Mouse (Mus musculus) kidney, adult 2 months (tissue): Measurements from ENCODE around the gene Ubl3. TPM values are rescaled to one million over a fixed set of nuclear protein-coding genes. Genes with fewer than 3 reads are reported as not detected.

ENCODE experiments used
- DNase-seq: peaks from one replicate; pipeline ENCODE4 v3.0.0; 2021
- H3K27ac ChIP-seq: fragments of 200-500 bp; 2 replicates; pipeline ENCODE4 v1.5.1; 2012; ENCODE audit warnings: low read depth, low read length, control low read depth, inconsistent platforms; ENCODE audit not compliant: insufficient read depth
- H3K27me3 ChIP-seq: fragments of 200-500 bp; replicated peaks from 2 replicates; pipeline ENCODE4 v1.6.1; 2012; ENCODE audit warnings: mild to moderate bottlenecking, moderate library complexity, low read length, inconsistent platforms; ENCODE audit not compliant: control insufficient read depth, insufficient read depth
- H3K36me3 ChIP-seq: fragments of 200-500 bp; 2 replicates; pipeline ENCODE4 v1.6.1; 2012; ENCODE audit warnings: mild to moderate bottlenecking, moderate library complexity, low read length, inconsistent platforms; ENCODE audit not compliant: control insufficient read depth, insufficient read depth
- H3K4me1 ChIP-seq: fragments of 200-500 bp; 2 replicates; pipeline ENCODE4 v1.6.1; 2011; ENCODE audit warnings: low read length; ENCODE audit not compliant: control insufficient read depth, insufficient read depth
- H3K4me3 ChIP-seq: fragments of 200-500 bp; 2 replicates; pipeline ENCODE4 v1.5.1; 2011; ENCODE audit warnings: mild to moderate bottlenecking, low read depth, low read length, control low read depth; ENCODE audit not compliant: insufficient read depth
- CTCF ChIP-seq: fragments of 200-500 bp; conservative IDR thresholded peaks from 2 replicates; pipeline ENCODE4 v1.5.1; 2011; ENCODE audit warnings: low read depth, mild to moderate bottlenecking, control low read depth, low read length, moderate library complexity, mixed read lengths; ENCODE audit not compliant: insufficient read depth, insufficient read length
- POLR2A ChIP-seq: fragments of 200-500 bp; IDR thresholded peaks from one replicate; pipeline ENCODE4 v1.6.1; 2011; ENCODE audit warnings: low read depth, low read length, control low read depth
- WGBS: fragments of 180-500 bp; shearing (Covaris S2); methylation state at CpG from one replicate; pipeline ENCODE4 v1.1.7; 2018; 5-methylcytosine and 5-hydroxymethylcytosine counted together
- polyA plus RNA-seq: library from polyadenylated mRNA; depleted of rRNA; stranded (reverse); fragments of >200 nt; gene quantifications from 2 replicates; pipeline ENCODE4 v1.2.3, GENCODE M21; 2012

Ubl3 gene
- polyA plus RNA-seq, 1 experiment: 71.3 TPM

DNA sequence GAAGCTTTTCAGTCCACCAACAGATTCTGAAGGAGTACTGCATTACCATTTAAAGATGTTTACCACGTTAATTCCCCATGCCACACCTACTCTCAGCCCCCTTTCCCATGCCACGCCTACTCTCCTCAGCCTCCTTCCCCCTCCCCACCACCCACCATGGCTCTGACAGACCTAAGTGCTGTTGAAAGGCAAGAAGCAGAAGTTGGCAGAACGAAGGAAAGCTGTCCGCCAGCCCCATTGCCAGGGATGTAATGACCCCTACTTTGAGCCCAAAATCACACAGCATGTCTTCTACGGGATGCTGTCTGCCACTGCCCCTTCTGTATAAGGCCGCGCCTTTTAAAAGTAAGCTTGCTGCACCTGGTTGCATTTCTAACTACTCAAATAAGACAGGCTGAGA lies 1.7 kb upstream of the Ubl3 start:
- no peaks in the 10 kb centered on the region for H3K36me3 ChIP-seq
- TF ChIP-seq POLR2A (no peak), CTCF (no peak)
- no peak overlapping the region for H3K4me3 ChIP-seq
- 63% methylated on average over 7 of the region's 7 CpGs for WGBS
- H3K27me3 ChIP-seq: no peaks in the 10 kb centered on the region
- H3K27ac ChIP-seq: no peak overlapping the region
- peaks cover 13% of the 10 kb centered on the region; the same call in 1 of the 2 replicates for H3K4me1 ChIP-seq
- DNase-seq: no peak

- Histone ChIP-seq H3K27me3 (no peaks in the 10 kb centered on the region), H3K4me1 (peaks cover 14% of the 10 kb centered on the region), H3K36me3 (no peaks in the 10 kb centered on the region), H3K27ac (no peak overlapping the region), H3K4me3 (no peak overlapping the region)
- TF ChIP-seq CTCF: no peak
- TF ChIP-seq POLR2A: no peak
- WGBS: 81% methylated on average over 14 of the region's 14 CpGs
- no peak for DNase-seq
These were observed 1.1 kb upstream of the Ubl3 start for GRCm38 (mm10) chr5:148553723-148554122.

- H3K27me3 ChIP-seq: no peaks in the 10 kb centered on the region
- no peaks in the 10 kb centered on the region for H3K36me3 ChIP-seq
- WGBS: under 1% methylated on average over 17 of the region's 17 CpGs
- H3K4me3 ChIP-seq: peak overlapping the region; percentile 99
- peak; percentile 51 for DNase-seq
- peaks cover 29% of the 10 kb centered on the region for H3K4me1 ChIP-seq
- TF ChIP-seq CTCF (no peak), POLR2A (no peak)
- peak overlapping the region; percentile 97 for H3K27ac ChIP-seq
These were observed 839 bp downstream of the Ubl3 start for GRCm38 (mm10) chr5:148551764-148552136.

GRCm38 (mm10) chr5:148550821-148551763 lies 1.5 kb downstream of the Ubl3 start:
- H3K27ac ChIP-seq: peak overlapping the region; percentile 97
- TF ChIP-seq CTCF (no peak), POLR2A (no peak)
- no peaks in the 10 kb centered on the region for H3K27me3 ChIP-seq
- DNase-seq: peak; percentile 66
- peak overlapping the region; percentile 99 for H3K4me3 ChIP-seq
- H3K4me1 ChIP-seq: peaks cover 32% of the 10 kb centered on the region
- WGBS: 1% methylated on average over 28 of the region's 28 CpGs
- no peaks in the 10 kb centered on the region for H3K36me3 ChIP-seq

DNA sequence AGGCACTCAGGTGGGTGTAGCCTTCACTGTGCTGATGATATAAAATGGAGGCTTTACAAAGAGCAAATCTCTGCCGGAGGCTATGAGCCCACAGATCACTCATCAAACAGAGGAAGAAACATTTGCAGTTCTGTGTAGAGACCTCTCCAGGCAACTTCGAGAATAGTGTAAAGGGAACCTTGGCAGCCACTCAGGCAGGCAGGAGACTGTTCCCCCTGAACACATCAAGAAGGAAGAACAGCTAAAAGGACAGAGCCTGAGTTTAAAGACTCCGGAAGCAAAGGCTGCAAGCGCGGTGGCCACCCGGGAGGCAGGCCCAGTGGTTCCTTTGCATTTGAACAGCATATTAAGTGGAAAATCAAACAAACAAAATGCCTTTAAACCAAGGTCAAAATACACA lies 2.2 kb downstream of the Ubl3 start:
- H3K36me3 ChIP-seq: no peaks in the 10 kb centered on the region
- peak overlapping the region; percentile 65 for H3K27ac ChIP-seq
- WGBS: under 1% methylated on average over 6 of the region's 6 CpGs
- H3K4me3 ChIP-seq: peak overlapping the region; percentile 62
- H3K4me1 ChIP-seq: peaks cover 35% of the 10 kb centered on the region
- peak; percentile 51 for DNase-seq
- no peaks in the 10 kb centered on the region for H3K27me3 ChIP-seq
- TF ChIP-seq POLR2A: no peak

DNA sequence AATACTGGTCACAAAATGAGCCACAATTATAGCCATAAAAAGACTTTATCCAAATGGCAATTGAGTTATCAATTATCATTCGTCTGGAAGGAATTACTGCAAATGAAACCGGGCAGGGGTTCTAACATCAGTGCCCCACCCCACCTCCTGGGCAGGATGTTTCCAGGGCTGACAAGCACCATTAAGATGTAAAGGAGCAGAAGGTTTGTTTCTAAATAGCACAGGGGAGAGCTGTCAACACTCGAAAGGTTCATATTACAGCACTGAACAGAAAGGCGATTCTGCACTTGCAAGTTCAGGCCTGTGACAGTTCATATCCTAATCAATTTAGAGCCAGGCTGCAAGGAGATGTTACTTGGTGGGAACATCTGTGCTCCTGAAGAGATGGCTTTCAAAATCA lies 3.3 kb downstream of the Ubl3 start:
- Histone ChIP-seq H3K36me3 (no peaks in the 10 kb centered on the region), H3K4me1 (peaks cover 40% of the 10 kb centered on the region), H3K27me3 (no peaks in the 10 kb centered on the region), H3K27ac (no peak overlapping the region), H3K4me3 (no peak overlapping the region)
- TF ChIP-seq CTCF (no peak), POLR2A (no peak)
- WGBS: 56% methylated on average over 4 of the region's 4 CpGs
- DNase-seq: no peak

GRCm38 (mm10) chr5:148548568-148548967 lies 4.0 kb downstream of the Ubl3 start:
- Histone ChIP-seq H3K4me3 (no peak overlapping the region), H3K27ac (peak overlapping the region; percentile 2; the same call in 1 of the 2 replicates), H3K36me3 (no peaks in the 10 kb centered on the region), H3K4me1 (peaks cover 44% of the 10 kb centered on the region), H3K27me3 (no peaks in the 10 kb centered on the region)
- WGBS: 48% methylated on average over 9 of the region's 9 CpGs
- no peak for DNase-seq
- TF ChIP-seq POLR2A (no peak), CTCF (no peak)
